Mouse (Mus musculus): ENCODE results near the gene Itprid2. TPM values are rescaled to one million over a fixed set of nuclear protein-coding genes. Genes with fewer than 3 reads are reported as not detected.

The Itprid2 gene
- total and polyA plus RNA-seq, 2 experiments from 2014 or later, result 4.0 to 11.6 TPM

- no peak overlapping the region for H3K4me3 ChIP-seq (ENCODE audit: low read depth, low read length)
- TF ChIP-seq CTCF (IDR thresholded peaks at IDR 0.05; ENCODE audit: low read depth) (no peak), EP300 (IDR thresholded peaks at IDR 0.05; ENCODE audit: low read depth) (no peak)
- H3K36me3 ChIP-seq (replicated peaks; ENCODE audit: control insufficient read depth, insufficient read depth, low read length), result peaks cover 65% of the 10 kb centered on the region
- H3K4me1 ChIP-seq (ENCODE audit: control insufficient read depth, insufficient read depth), result no peaks in the 10 kb centered on the region
- no peaks in the 10 kb centered on the region for H3K9me3 ChIP-seq (replicated peaks; ENCODE audit: control insufficient read depth, low read length)
- no peaks in the 10 kb centered on the region for H3K27me3 ChIP-seq (ENCODE audit: control insufficient read depth, insufficient read depth, low read length)
- no peak overlapping the region for H3K27ac ChIP-seq (ENCODE audit: low read depth)
- no peak overlapping the region for H3K4me2 ChIP-seq (ENCODE audit: low read depth, low read length)
- ATAC-seq (ENCODE audit: insufficient read depth, low read depth) (no peak), DNase-seq (ENCODE audit: low spot score) (no peak)
- H3K9ac ChIP-seq (replicated peaks; ENCODE audit: low read depth, low read length), result no peak overlapping the region
- 88% methylated on average over 12 of the region's 12 CpGs for WGBS
These were observed 25.4 kb downstream of the Itprid2 start for GRCm38 (mm10) chr2:79660417-79661185.

DNA sequence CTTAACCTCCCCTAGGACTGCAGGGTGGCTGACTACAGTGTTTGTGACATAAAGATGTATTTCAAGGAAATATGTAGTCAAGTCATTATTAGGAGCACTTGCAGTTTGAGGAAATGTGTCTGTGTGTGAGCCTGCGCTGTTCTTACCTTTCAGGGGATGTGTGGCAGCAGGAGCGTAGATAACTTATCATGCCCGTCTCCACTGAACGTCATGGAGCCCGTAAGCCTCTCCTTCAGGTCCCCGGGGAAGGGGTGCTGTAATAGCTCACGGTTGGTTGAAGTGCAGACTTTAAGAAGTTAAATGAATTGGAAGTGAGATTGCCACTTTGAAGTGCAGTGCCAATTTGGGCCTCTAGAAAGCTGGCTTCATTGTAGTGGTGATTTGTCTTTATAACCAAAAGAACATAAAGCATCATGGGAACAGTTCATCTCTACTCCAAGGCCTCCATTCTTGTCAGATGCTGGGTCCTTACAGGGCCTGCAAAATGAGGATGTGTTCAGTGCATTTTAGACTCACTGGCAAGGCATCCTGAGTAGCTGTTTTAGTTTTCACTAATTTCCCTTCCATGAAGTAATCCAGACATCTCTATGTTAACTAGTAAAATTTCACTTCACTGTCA, 26.4 kb downstream of the Itprid2 start:
- Histone ChIP-seq H3K27me3 (ENCODE audit: control insufficient read depth, insufficient read depth, low read length) (no peaks in the 10 kb centered on the region), H3K9ac (replicated peaks; ENCODE audit: low read depth, low read length) (no peak overlapping the region), H3K4me2 (ENCODE audit: low read depth, low read length) (no peak overlapping the region), H3K4me1 (ENCODE audit: control insufficient read depth, insufficient read depth) (no peaks in the 10 kb centered on the region), H3K9me3 (replicated peaks; ENCODE audit: control insufficient read depth, low read length) (no peaks in the 10 kb centered on the region), H3K36me3 (replicated peaks; ENCODE audit: control insufficient read depth, insufficient read depth, low read length) (peaks cover 67% of the 10 kb centered on the region), H3K4me3 (ENCODE audit: low read depth, low read length) (no peak overlapping the region), H3K27ac (ENCODE audit: low read depth) (no peak overlapping the region)
- WGBS, result 55% methylated on average over 7 of the region's 7 CpGs
- DNase-seq (ENCODE audit: low spot score) (no peak), ATAC-seq (ENCODE audit: insufficient read depth, low read depth) (no peak)
- TF ChIP-seq EP300 (IDR thresholded peaks at IDR 0.05; ENCODE audit: low read depth), result no peak
- no peak for TF ChIP-seq CTCF (IDR thresholded peaks at IDR 0.05; ENCODE audit: low read depth)

DNA sequence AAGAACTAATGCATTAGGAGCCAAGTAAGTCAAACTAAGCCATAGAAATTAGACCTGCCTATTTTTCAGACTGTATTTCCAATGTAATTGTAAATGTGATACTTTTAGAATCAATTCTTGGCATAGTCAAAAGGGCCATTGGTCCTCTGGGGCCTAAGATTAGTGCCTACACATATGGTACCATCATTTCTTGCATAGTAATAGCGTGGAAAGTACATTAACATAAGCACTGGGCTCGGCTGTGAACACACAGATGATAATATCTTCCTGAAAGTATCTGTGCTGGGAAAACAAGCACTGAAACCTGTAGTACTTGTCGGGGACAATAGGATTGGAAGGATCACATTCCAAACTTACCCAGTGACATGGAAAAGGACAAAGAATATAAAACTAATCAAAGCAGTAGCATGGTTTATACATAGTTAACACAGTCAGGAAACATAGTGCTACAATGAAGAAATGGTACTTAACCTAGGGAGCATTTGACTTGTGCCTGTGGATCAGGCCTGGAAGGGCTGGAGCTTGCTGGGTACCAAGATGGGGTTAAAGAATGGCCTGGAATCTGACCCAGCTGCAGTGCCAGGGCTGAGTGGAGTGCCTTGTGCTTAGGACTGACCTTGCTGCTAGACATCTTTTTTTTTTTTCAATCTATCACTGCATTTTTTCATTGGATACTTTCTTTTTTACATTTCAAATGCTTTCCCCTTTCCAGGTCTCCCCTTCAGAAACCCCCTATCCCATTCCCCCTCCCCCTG, 29.6 kb downstream of the Itprid2 start:
- Histone ChIP-seq H3K4me1 (ENCODE audit: control insufficient read depth, insufficient read depth) (no peaks in the 10 kb centered on the region), H3K36me3 (replicated peaks; ENCODE audit: control insufficient read depth, insufficient read depth, low read length) (peaks cover 39% of the 10 kb centered on the region), H3K4me3 (ENCODE audit: low read depth, low read length) (no peak overlapping the region), H3K4me2 (ENCODE audit: low read depth, low read length) (no peak overlapping the region), H3K27ac (ENCODE audit: low read depth) (no peak overlapping the region), H3K9me3 (replicated peaks; ENCODE audit: control insufficient read depth, low read length) (no peaks in the 10 kb centered on the region), H3K27me3 (ENCODE audit: control insufficient read depth, insufficient read depth, low read length) (no peaks in the 10 kb centered on the region), H3K9ac (replicated peaks; ENCODE audit: low read depth, low read length) (no peak overlapping the region)
- DNase-seq (ENCODE audit: low spot score) (no peak), ATAC-seq (ENCODE audit: insufficient read depth, low read depth) (no peak)
- WGBS, result 82% methylated on average over 3 of the region's 3 CpGs
- TF ChIP-seq CTCF (IDR thresholded peaks at IDR 0.05; ENCODE audit: low read depth), result no peak
- no peak for TF ChIP-seq EP300 (IDR thresholded peaks at IDR 0.05; ENCODE audit: low read depth)

DNA sequence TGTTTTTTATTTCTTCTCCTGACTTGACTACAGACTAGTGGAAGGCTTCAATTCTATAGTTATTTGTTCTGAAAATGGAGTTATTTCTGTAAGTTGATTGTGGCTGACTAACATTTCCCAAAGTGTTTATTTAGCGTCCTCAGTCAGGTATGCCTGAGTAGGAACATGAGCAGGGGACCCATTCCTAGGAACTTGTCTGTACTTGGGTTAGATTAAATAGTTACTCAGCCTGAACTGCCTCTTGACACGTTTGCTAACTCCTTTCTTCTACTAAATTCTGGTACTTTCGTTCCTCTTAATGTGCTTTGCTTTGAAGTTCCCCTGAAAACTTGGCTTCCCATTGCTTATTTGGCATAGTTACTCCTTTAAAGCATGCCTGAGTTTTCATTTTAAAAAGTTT, 30.3 kb downstream of the Itprid2 start:
- H3K36me3 ChIP-seq (replicated peaks; ENCODE audit: control insufficient read depth, insufficient read depth, low read length), result peaks cover 34% of the 10 kb centered on the region
- DNase-seq (ENCODE audit: low spot score) (no peak), ATAC-seq (ENCODE audit: insufficient read depth, low read depth) (no peak)
- WGBS, result 79% methylated on average over 3 of the region's 3 CpGs
- H3K4me1 ChIP-seq (ENCODE audit: control insufficient read depth, insufficient read depth), result no peaks in the 10 kb centered on the region
- H3K9me3 ChIP-seq (replicated peaks; ENCODE audit: control insufficient read depth, low read length), result no peaks in the 10 kb centered on the region
- TF ChIP-seq CTCF (IDR thresholded peaks at IDR 0.05; ENCODE audit: low read depth), result no peak
- no peak for TF ChIP-seq EP300 (IDR thresholded peaks at IDR 0.05; ENCODE audit: low read depth)
- H3K27me3 ChIP-seq (ENCODE audit: control insufficient read depth, insufficient read depth, low read length), result no peaks in the 10 kb centered on the region
- H3K4me3 ChIP-seq (ENCODE audit: low read depth, low read length), result no peak overlapping the region
- H3K27ac ChIP-seq (ENCODE audit: low read depth), result no peak overlapping the region
- H3K9ac ChIP-seq (replicated peaks; ENCODE audit: low read depth, low read length), result no peak overlapping the region
- H3K4me2 ChIP-seq (ENCODE audit: low read depth, low read length), result no peak overlapping the region

DNA sequence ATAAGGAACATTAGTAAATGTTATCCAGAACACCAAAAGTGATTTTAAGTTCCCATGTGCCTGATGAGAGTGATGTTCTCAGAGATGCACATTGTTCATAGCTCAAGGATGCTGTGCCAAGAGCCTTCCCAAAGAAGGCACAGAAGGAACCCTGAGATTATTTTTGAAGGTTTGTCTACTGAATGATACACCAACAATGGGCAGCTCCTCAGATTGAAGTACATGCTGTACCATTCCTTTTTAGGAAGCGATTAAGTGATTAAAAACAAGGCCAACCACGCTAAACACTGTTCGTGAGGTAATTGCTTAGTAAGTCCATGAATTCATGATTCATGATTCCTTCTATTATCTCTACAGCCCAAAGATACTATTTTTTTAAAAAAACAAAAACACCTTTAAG, 40.1 kb downstream of the Itprid2 start:
- Histone ChIP-seq H3K27me3 (ENCODE audit: control insufficient read depth, insufficient read depth, low read length) (no peaks in the 10 kb centered on the region), H3K9ac (replicated peaks; ENCODE audit: low read depth, low read length) (no peak overlapping the region), H3K4me2 (ENCODE audit: low read depth, low read length) (no peak overlapping the region), H3K9me3 (replicated peaks; ENCODE audit: control insufficient read depth, low read length) (no peaks in the 10 kb centered on the region), H3K27ac (ENCODE audit: low read depth) (no peak overlapping the region), H3K4me1 (ENCODE audit: control insufficient read depth, insufficient read depth) (no peaks in the 10 kb centered on the region), H3K4me3 (ENCODE audit: low read depth, low read length) (no peak overlapping the region), H3K36me3 (replicated peaks; ENCODE audit: control insufficient read depth, insufficient read depth, low read length) (peaks cover 31% of the 10 kb centered on the region)
- TF ChIP-seq EP300 (IDR thresholded peaks at IDR 0.05; ENCODE audit: low read depth) (no peak), CTCF (IDR thresholded peaks at IDR 0.05; ENCODE audit: low read depth) (no peak)
- DNase-seq (ENCODE audit: low spot score), result no peak
- 80% methylated on average over 3 of the region's 3 CpGs for WGBS
- ATAC-seq (ENCODE audit: insufficient read depth, low read depth), result no peak
